Mouse (Mus musculus) heart, postnatal 0 days (tissue): Measurements from ENCODE around the gene Rpn1.

Experiments used
- CTCF ChIP-seq: IDR thresholded peaks from 2 replicates; pipeline ENCODE4 v1.5.1; 2016; ENCODE audit warnings: antibody characterized with exemption, control low read depth, low read depth
- EP300 ChIP-seq: IDR thresholded peaks from 2 replicates; pipeline ENCODE4 v1.6.1; 2016; ENCODE audit warnings: antibody characterized with exemption, low read depth

DNA sequence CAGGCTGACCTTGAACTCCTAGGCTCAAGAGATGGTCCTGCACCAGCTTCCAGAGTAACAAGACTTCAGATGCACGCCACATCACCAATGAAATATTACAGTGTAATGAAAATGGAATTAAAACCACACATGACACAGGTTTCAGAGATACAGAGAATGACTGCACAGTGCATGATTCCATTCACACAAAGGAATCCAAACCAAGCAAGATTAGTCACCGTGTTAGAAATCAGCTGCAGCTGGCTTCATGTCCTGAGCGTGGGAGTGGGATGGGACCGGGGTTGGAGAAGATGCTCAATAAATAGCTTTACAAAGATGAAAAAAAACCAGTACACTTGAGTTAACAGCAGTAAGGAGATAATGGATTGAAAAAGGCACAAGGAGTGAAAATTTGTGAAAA, 44.9 kb upstream of the Rpn1 start:
- no peak for TF ChIP-seq CTCF
- no peak for TF ChIP-seq EP300
